Mouse (Mus musculus) hematopoietic multipotent progenitor cell, adult 10-12 weeks (in vitro differentiated cells): ENCODE data around the gene 2210418O10Rik. TPM values are rescaled to one million over a fixed set of nuclear protein-coding genes. Genes with fewer than 3 reads are reported as not detected.

Experiments used
- polyA plus RNA-seq: library from polyadenylated mRNA; stranded (reverse); fragments of >175 nt; gene quantifications from 2 replicates; pipeline ENCODE4 v1.2.3, GENCODE M21; 2012; ENCODE audit warnings: low replicate concordance

2210418O10Rik gene
- polyA plus RNA-seq = 0.18 TPM in 1 of 2 replicates, not detected in the other

GRCm38 (mm10) chr2:176226269-176226668, at the start of gene 2210418O10Rik:
Gene 2210418O10Rik (plus strand): TSS chr2:176226569.

Other genes with a start within 250 kb of the 2210418O10Rik start
- not detected in 2 replicates for gene Gm2004, start 76.7 kb upstream of the 2210418O10Rik start, polyA plus RNA-seq
- not detected in 2 replicates for gene Gm11009, start 92.9 kb downstream of the 2210418O10Rik start, polyA plus RNA-seq
- not detected in 2 replicates for gene Gm14435, start 197.0 kb downstream of the 2210418O10Rik start, polyA plus RNA-seq